Mouse (Mus musculus) limb, embryonic 14.5 days (tissue): Measurements from ENCODE around the gene Arhgef17. TPM values are rescaled to one million over a fixed set of nuclear protein-coding genes. Genes with fewer than 3 reads are reported as not detected.
A peak's percentile ranks its signal among the peaks of the same experiment; 100 is the strongest.

Source experiments
- ATAC-seq: fragments of 200-750 bp; cut with Nextera tagmentation; 2 replicates; pipeline ENCODE4 v1.8.0; 2017; ENCODE audit warnings: low read depth, moderate number of reproducible peaks, moderate TSS enrichment; ENCODE audit not compliant: low FRiP score
- DNase-seq: peaks from one replicate; pipeline ENCODE4 v3.0.0-alpha.2; 2015; ENCODE audit warnings: low spot score
- H3K27ac ChIP-seq: fragments of 300-500 bp; sonication (generic); replicated peaks from 2 replicates; pipeline ENCODE4 v1.5.1; 2014; ENCODE audit warnings: low read depth, mild to moderate bottlenecking, low read length, moderate library complexity, mixed read lengths
- H3K27me3 ChIP-seq: fragments of 300-500 bp; sonication (generic); 2 replicates; pipeline ENCODE4 v1.6.1; 2014; ENCODE audit warnings: low read length, mixed read lengths; ENCODE audit not compliant: control insufficient read depth, insufficient read depth
- H3K36me3 ChIP-seq: fragments of 300-500 bp; sonication (generic); 2 replicates; pipeline ENCODE4 v1.6.1; 2014; ENCODE audit warnings: mild to moderate bottlenecking, low read length, moderate library complexity, mixed read lengths; ENCODE audit not compliant: control insufficient read depth, insufficient read depth
- H3K4me1 ChIP-seq: fragments of 300-500 bp; sonication (generic); 2 replicates; pipeline ENCODE4 v1.6.1; 2014; ENCODE audit warnings: antibody characterized with exemption, low read length, mixed read lengths; ENCODE audit not compliant: control insufficient read depth, insufficient read depth
- H3K4me2 ChIP-seq: fragments of 300-500 bp; sonication (generic); replicated peaks from 2 replicates; pipeline ENCODE4 v1.6.1; 2014; ENCODE audit warnings: low read depth, mild to moderate bottlenecking, low read length, moderate library complexity; ENCODE audit not compliant: severe bottlenecking
- H3K4me3 ChIP-seq: fragments of 300-500 bp; sonication (generic); replicated peaks from 2 replicates; pipeline ENCODE4 v1.5.1; 2014; ENCODE audit warnings: low read length
- H3K9ac ChIP-seq: fragments of 300-500 bp; sonication (generic); 2 replicates; pipeline ENCODE4 v1.6.1; 2014; ENCODE audit warnings: mild to moderate bottlenecking, low read depth, low read length, moderate library complexity; ENCODE audit not compliant: severe bottlenecking
- H3K9me3 ChIP-seq: fragments of 300-500 bp; sonication (generic); 2 replicates; pipeline ENCODE4 v1.6.1; 2016; ENCODE audit warnings: low read length; ENCODE audit not compliant: control insufficient read depth
- POLR2A ChIP-seq: fragments of 200-500 bp; IDR thresholded peaks from 2 replicates; pipeline ENCODE4 v1.8.0; 2012; ENCODE audit warnings: inconsistent platforms, mild to moderate bottlenecking, moderate library complexity, borderline replicate concordance; ENCODE audit not compliant: insufficient read depth, insufficient read length; ENCODE audit errors: extremely low read depth
- whole genome bisulfite sequencing: fragments of 180-500 bp; shearing (Covaris S2); extraction: QIAGEN DNeasy Blood & Tissue Kit; methylation state at CpG from one replicate; pipeline ENCODE4 v1.1.7; 2014; 5-methylcytosine and 5-hydroxymethylcytosine counted together
- polyA plus RNA-seq, 2 experiments: library from polyadenylated mRNA; depleted of rRNA in 1 of 2; stranded (reverse) in 1 of 2; unstranded in 1 of 2; fragments of >200 nt; fragmentation: Nextera tagmentation in 1 of 2; extraction: Ambion mirVana in 1 of 2; gene quantifications; 2 replicates each; pipeline versions ENCODE4 v1.2.1 to v1.2.3; 2012 to 2014

The Arhgef17 gene
- polyA plus RNA-seq, 2 experiments = 15.4 to 42.8 TPM

DNA sequence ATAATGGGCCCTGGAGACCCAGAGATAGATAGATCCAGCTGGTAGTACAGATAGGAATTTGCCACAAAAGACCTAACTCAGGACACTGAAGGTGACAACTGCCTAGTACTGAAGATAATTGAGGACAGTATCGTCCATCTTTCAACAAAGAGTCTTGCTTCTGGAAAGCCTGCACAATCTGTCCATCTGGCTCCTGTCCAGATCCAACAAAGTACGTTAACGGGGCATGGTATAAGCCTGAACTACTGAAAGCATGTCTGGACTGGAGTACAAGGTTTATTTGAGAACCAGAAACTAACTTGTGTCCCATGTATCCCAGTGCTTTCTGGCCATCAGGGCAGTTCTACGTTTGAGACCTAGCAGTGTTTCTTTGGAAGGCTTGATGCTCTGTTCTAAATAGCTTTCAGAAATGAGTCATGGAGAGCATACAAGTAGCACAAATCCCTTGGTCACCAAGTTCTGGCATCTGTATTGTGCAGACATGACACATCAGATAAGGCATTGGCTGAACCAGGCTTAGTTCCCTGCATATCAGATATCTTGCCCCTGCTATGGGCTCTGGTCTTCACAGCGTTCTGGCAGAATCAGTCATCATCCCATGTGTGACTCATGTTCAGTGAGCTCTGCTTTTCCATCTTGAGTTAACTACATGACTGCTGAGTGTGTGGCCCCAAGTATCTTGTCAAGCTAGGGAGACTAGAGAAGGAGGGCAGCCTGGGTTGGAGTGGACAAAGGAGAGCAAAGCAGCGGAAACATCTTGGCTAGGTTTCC is 92.1 kb downstream of the Arhgef17 start:
- ATAC-seq = no peak
- 66% methylated on average over 6 of the region's 6 CpGs for WGBS
- Histone ChIP-seq H3K4me1 (peaks cover 5% of the 10 kb centered on the region; the same call in 1 of the 2 replicates), H3K4me3 (no peak overlapping the region), H3K27ac (no peak overlapping the region), H3K4me2 (no peak overlapping the region), H3K27me3 (no peaks in the 10 kb centered on the region), H3K9me3 (no peaks in the 10 kb centered on the region), H3K36me3 (peaks cover 37% of the 10 kb centered on the region), H3K9ac (no peak overlapping the region)
- no peak for TF ChIP-seq POLR2A
- no peak for DNase-seq

DNA sequence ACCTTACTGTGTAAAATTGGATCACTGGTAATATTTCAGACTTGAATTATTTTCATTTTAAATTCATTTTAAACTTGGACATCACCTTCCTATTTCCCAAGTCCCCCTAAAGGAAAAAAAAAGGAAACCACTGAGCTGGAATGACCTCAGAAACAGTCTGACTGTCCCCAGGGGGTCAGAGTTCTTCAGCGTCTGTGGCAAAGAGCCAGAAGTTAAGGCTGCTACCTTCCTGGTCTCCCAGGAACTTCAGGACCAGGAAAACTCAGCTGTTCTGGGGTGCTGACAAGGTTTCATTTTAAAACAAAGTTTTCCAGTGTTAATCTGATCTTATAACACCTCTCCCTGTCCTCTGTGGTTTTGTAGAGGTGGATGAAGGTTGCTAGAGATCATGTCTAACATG is 94.2 kb downstream of the Arhgef17 start:
- H3K4me2 ChIP-seq = no peak overlapping the region
- ATAC-seq = no peak
- H3K4me1 ChIP-seq = peaks cover 5% of the 10 kb centered on the region; the same call in 1 of the 2 replicates
- H3K4me3 ChIP-seq = no peak overlapping the region
- no peak overlapping the region for H3K27ac ChIP-seq
- 52% methylated on average over 1 of the region's 1 CpGs for WGBS
- H3K36me3 ChIP-seq = peaks cover 55% of the 10 kb centered on the region
- no peak overlapping the region for H3K9ac ChIP-seq
- TF ChIP-seq POLR2A = no peak
- H3K9me3 ChIP-seq = no peaks in the 10 kb centered on the region
- no peak for DNase-seq
- H3K27me3 ChIP-seq = no peaks in the 10 kb centered on the region

DNA sequence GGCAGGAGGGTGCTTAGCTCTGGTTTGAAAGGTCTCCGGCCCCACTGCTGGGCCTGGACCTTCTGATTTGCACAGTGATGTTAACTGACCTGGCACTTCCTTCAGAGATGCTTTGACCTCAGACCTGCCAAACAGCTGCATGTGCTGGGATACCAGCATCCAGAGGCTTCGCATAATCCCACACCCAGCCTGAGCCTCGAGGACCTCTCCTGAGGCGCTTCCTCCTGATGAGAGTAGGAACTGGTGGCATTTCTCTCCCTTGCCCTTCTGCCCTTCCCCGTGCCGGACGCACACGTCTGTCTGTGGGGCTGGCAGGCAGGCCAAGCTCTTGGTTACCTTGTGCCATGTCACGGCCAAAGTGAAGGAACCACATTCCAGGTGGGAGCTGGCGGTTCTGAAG is 95.2 kb downstream of the Arhgef17 start:
- DNase-seq (no peak), ATAC-seq (no peak)
- WGBS = 86% methylated on average over 10 of the region's 10 CpGs
- H3K9ac ChIP-seq = no peak overlapping the region
- H3K36me3 ChIP-seq = peaks cover 58% of the 10 kb centered on the region
- no peaks in the 10 kb centered on the region for H3K27me3 ChIP-seq
- no peak overlapping the region for H3K4me2 ChIP-seq
- no peak for TF ChIP-seq POLR2A
- no peak overlapping the region for H3K4me3 ChIP-seq
- no peaks in the 10 kb centered on the region for H3K9me3 ChIP-seq
- peaks cover 5% of the 10 kb centered on the region; the same call in 1 of the 2 replicates for H3K4me1 ChIP-seq
- H3K27ac ChIP-seq = 0 out of 2 replicates have a peak overlapping the region, but pooled peaks have one; percentile 19

DNA sequence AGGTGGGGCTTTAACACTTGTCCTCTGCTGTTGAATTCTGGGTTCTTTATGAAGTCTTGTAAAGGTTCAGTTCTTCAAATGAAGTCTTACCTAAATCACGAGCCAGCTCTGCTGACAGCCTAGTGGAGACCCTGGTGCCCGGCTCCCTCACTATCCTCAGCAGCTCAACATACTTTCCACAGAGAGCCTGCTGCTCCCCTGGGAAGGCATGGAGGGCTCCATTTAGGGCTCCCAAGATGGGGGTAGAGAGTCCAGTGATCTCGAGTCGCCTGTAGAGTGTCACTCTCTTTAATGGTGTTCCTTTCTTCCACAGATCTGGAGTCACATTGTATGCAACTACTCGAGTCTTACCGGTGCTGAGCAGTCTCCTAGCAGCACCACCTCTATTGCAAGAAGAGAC is 96.2 kb downstream of the Arhgef17 start:
- Histone ChIP-seq H3K27me3 (no peaks in the 10 kb centered on the region), H3K36me3 (peaks cover 67% of the 10 kb centered on the region), H3K9me3 (no peaks in the 10 kb centered on the region), H3K4me1 (peaks cover 5% of the 10 kb centered on the region; the same call in 1 of the 2 replicates), H3K4me3 (no peak overlapping the region), H3K27ac (no peak overlapping the region), H3K9ac (no peak overlapping the region), H3K4me2 (no peak overlapping the region)
- ATAC-seq = no peak
- 88% methylated on average over 6 of the region's 6 CpGs for WGBS
- DNase-seq = no peak
- no peak for TF ChIP-seq POLR2A

DNA sequence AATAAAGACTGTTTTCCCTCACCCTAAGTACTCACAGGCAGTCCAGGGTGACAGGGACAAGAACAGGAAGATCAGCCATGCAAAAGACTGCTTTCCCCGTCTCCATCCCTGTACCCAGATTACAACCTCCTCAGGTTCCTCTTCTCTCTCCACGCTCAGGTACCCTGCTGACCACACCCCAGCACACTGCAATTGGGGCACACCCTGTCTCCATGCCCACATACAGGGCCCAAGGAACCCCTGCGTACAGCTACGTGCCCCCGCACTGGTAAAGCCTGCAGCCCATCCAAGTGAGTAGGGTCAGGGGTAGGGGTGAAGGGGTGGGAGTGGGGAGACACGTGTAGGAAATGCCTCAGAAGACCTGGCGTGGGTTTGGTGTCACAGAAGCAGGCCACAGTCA is 96.7 kb downstream of the Arhgef17 start:
- peaks cover 67% of the 10 kb centered on the region for H3K36me3 ChIP-seq
- WGBS = 92% methylated on average over 7 of the region's 7 CpGs

DNA sequence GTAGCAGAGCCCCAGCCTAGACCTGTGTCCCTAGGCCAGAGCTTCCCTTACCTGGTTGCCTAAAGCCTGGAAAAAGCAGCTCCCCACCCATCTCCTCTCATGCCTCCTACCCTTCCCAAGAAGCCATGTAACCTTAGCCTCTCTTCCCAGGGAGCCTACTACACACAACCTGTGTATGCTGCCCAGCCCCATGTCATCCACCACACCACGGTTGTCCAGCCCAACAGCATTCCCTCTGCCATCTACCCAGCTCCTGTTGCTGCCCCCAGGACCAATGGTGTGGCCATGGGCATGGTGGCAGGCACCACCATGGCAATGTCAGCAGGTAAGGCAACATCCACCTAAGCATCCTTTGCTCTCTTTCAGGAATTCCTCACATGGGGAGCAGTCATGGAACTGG is 98.0 kb downstream of the Arhgef17 start:
- no peak overlapping the region for H3K27ac ChIP-seq
- no peak overlapping the region for H3K4me2 ChIP-seq
- whole genome bisulfite sequencing = 68% methylated on average over 1 of the region's 1 CpGs
- no peak overlapping the region for H3K4me3 ChIP-seq
- H3K36me3 ChIP-seq = peaks cover 66% of the 10 kb centered on the region
- H3K9ac ChIP-seq = no peak overlapping the region
- ATAC-seq (no peak), DNase-seq (no peak)
- no peaks in the 10 kb centered on the region for H3K27me3 ChIP-seq
- no peak for TF ChIP-seq POLR2A
- H3K4me1 ChIP-seq = no peaks in the 10 kb centered on the region
- no peaks in the 10 kb centered on the region for H3K9me3 ChIP-seq

More for the DNA sequence above, 96.7 kb downstream of the Arhgef17 start:
- Histone ChIP-seq H3K9me3 (no peaks in the 10 kb centered on the region), H3K4me3 (no peak overlapping the region), H3K27ac (no peak overlapping the region), H3K4me2 (no peak overlapping the region), H3K9ac (no peak overlapping the region), H3K4me1 (peaks cover 5% of the 10 kb centered on the region; the same call in 1 of the 2 replicates), H3K27me3 (no peaks in the 10 kb centered on the region)
- ATAC-seq (no peak), DNase-seq (no peak)
- TF ChIP-seq POLR2A = no peak
